Mouse (Mus musculus): ENCODE data around the gene Cenpl. TPM values are rescaled to one million over a fixed set of nuclear protein-coding genes. Genes with fewer than 3 reads are reported as not detected.
A peak's percentile ranks its signal among the peaks of the same experiment; 100 is the strongest.

Cenpl gene
- polyA plus RNA-seq, 1 experiment from 2014 or later, result 32.8 TPM

DNA sequence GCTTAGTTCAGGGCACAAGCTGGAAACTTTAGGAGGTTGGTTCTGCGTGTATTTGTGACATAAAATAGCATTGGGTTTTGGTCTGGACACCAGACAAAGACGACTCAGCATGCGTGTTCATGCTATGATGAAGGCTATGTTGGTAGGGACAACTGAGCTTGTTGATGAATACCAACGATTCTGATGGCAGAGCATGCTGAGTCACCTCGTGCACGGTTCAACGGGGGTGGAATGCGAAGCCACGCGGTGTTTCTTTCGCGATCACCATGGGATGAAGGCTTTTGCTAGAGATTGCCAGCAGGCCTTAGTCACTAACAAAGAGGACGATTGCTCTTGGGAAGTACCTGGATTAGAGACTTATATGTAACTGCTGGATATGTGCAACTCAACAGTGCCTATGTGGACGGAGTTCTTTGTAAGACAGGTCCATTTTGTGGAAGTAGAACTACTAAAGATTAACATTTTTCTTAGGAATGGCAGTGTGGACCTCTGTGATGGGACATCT, 35.2 kb upstream of the Cenpl start:
- WGBS, result under 1% methylated on average over 14 of the region's 14 CpGs
- H3K4me2 ChIP-seq (replicated peaks; ENCODE audit: low read depth, low read length), result peak overlapping the region; percentile 91
- no peaks in the 10 kb centered on the region for H3K27me3 ChIP-seq (ENCODE audit: insufficient read depth, low read length)
- peak overlapping the region; percentile 92 for H3K4me3 ChIP-seq (ENCODE audit: low read length)
- peak overlapping the region; percentile 99 for H3K9ac ChIP-seq (replicated peaks; ENCODE audit: low read length)
- H3K36me3 ChIP-seq (ENCODE audit: insufficient read depth, low read length), result peaks cover 39% of the 10 kb centered on the region
- ATAC-seq (ENCODE audit: low FRiP score, low TSS enrichment), result peak; percentile 8; the same call in 1 of the 2 replicates
- peaks cover 21% of the 10 kb centered on the region for H3K4me1 ChIP-seq (ENCODE audit: insufficient read depth, low read length)
- H3K27ac ChIP-seq (ENCODE audit: low read length), result peak overlapping the region; percentile 94
- no peaks in the 10 kb centered on the region for H3K9me3 ChIP-seq (ENCODE audit: low read length)

- Histone ChIP-seq H3K4me1 (ENCODE audit: insufficient read depth, low read length) (peaks cover 21% of the 10 kb centered on the region), H3K27me3 (ENCODE audit: insufficient read depth, low read length) (no peaks in the 10 kb centered on the region), H3K9me3 (ENCODE audit: low read length) (no peaks in the 10 kb centered on the region), H3K4me2 (replicated peaks; ENCODE audit: low read depth, low read length) (peak overlapping the region; percentile 91), H3K36me3 (ENCODE audit: insufficient read depth, low read length) (peaks cover 39% of the 10 kb centered on the region), H3K27ac (ENCODE audit: low read length) (peak overlapping the region; percentile 94), H3K4me3 (ENCODE audit: low read length) (peak overlapping the region; percentile 92), H3K9ac (replicated peaks; ENCODE audit: low read length) (peak overlapping the region; percentile 99)
- no peak for ATAC-seq (ENCODE audit: low FRiP score, low TSS enrichment)
- WGBS, result 1% methylated on average over 6 of the region's 6 CpGs
Observed at GRCm38 (mm10) chr1:161035786-161036404, 34.6 kb upstream of the Cenpl start.

- H3K27me3 ChIP-seq (ENCODE audit: insufficient read depth, low read length), result no peaks in the 10 kb centered on the region
- ATAC-seq (ENCODE audit: low FRiP score, low TSS enrichment), result no peak
- no peaks in the 10 kb centered on the region for H3K9me3 ChIP-seq (ENCODE audit: low read length)
- H3K36me3 ChIP-seq (ENCODE audit: insufficient read depth, low read length), result peaks cover 36% of the 10 kb centered on the region
- 0% methylated on average over 5 of the region's 5 CpGs for WGBS
- H3K27ac ChIP-seq (ENCODE audit: low read length), result peak overlapping the region; percentile 94
- H3K9ac ChIP-seq (replicated peaks; ENCODE audit: low read length), result peak overlapping the region; percentile 99
- peaks cover 21% of the 10 kb centered on the region for H3K4me1 ChIP-seq (ENCODE audit: insufficient read depth, low read length)
- peak overlapping the region; percentile 91 for H3K4me2 ChIP-seq (replicated peaks; ENCODE audit: low read depth, low read length)
- peak overlapping the region; percentile 92 for H3K4me3 ChIP-seq (ENCODE audit: low read length)
Observed at GRCm38 (mm10) chr1:161036411-161036841, 34.1 kb upstream of the Cenpl start.

- no peak for ATAC-seq (ENCODE audit: low FRiP score, low TSS enrichment)
- Histone ChIP-seq H3K27ac (ENCODE audit: low read length) (peak overlapping the region; percentile 94), H3K9ac (replicated peaks; ENCODE audit: low read length) (peak overlapping the region; percentile 99), H3K27me3 (ENCODE audit: insufficient read depth, low read length) (no peaks in the 10 kb centered on the region), H3K4me1 (ENCODE audit: insufficient read depth, low read length) (peaks cover 21% of the 10 kb centered on the region), H3K36me3 (ENCODE audit: insufficient read depth, low read length) (peaks cover 36% of the 10 kb centered on the region), H3K4me3 (ENCODE audit: low read length) (peak overlapping the region; percentile 92), H3K9me3 (ENCODE audit: low read length) (no peaks in the 10 kb centered on the region), H3K4me2 (replicated peaks; ENCODE audit: low read depth, low read length) (peak overlapping the region; percentile 91)
- 0% methylated on average over 1 of the region's 1 CpGs for WGBS
Observed at GRCm38 (mm10) chr1:161037026-161037425, 33.5 kb upstream of the Cenpl start.

GRCm38 (mm10) chr1:161037599-161037998, 32.9 kb upstream of the Cenpl start:
- peaks cover 33% of the 10 kb centered on the region for H3K36me3 ChIP-seq (ENCODE audit: insufficient read depth, low read length)
- peak overlapping the region; percentile 91 for H3K4me2 ChIP-seq (replicated peaks; ENCODE audit: low read depth, low read length)
- no peaks in the 10 kb centered on the region for H3K9me3 ChIP-seq (ENCODE audit: low read length)
- H3K4me1 ChIP-seq (ENCODE audit: insufficient read depth, low read length), result peaks cover 21% of the 10 kb centered on the region
- H3K9ac ChIP-seq (replicated peaks; ENCODE audit: low read length), result peak overlapping the region; percentile 68
- H3K4me3 ChIP-seq (ENCODE audit: low read length), result peak overlapping the region; percentile 49
- no peaks in the 10 kb centered on the region for H3K27me3 ChIP-seq (ENCODE audit: insufficient read depth, low read length)
- 20% methylated on average over 3 of the region's 3 CpGs for WGBS
- ATAC-seq (ENCODE audit: low FRiP score, low TSS enrichment), result no peak
- peak overlapping the region; percentile 66; the same call in 1 of the 2 replicates for H3K27ac ChIP-seq (ENCODE audit: low read length)

GRCm38 (mm10) chr1:161038004-161038403, 32.5 kb upstream of the Cenpl start:
- H3K27me3 ChIP-seq (ENCODE audit: insufficient read depth, low read length), result no peaks in the 10 kb centered on the region
- peak overlapping the region; percentile 91 for H3K4me2 ChIP-seq (replicated peaks; ENCODE audit: low read depth, low read length)
- no peak overlapping the region for H3K27ac ChIP-seq (ENCODE audit: low read length)
- peaks cover 33% of the 10 kb centered on the region for H3K36me3 ChIP-seq (ENCODE audit: insufficient read depth, low read length)
- H3K4me3 ChIP-seq (ENCODE audit: low read length), result peak overlapping the region; percentile 49
- peaks cover 21% of the 10 kb centered on the region for H3K4me1 ChIP-seq (ENCODE audit: insufficient read depth, low read length)
- no peaks in the 10 kb centered on the region for H3K9me3 ChIP-seq (ENCODE audit: low read length)
- ATAC-seq (ENCODE audit: low FRiP score, low TSS enrichment), result no peak
- H3K9ac ChIP-seq (replicated peaks; ENCODE audit: low read length), result peak overlapping the region; percentile 24; the same call in 1 of the 2 replicates
- 31% methylated on average over 3 of the region's 3 CpGs for WGBS

DNA sequence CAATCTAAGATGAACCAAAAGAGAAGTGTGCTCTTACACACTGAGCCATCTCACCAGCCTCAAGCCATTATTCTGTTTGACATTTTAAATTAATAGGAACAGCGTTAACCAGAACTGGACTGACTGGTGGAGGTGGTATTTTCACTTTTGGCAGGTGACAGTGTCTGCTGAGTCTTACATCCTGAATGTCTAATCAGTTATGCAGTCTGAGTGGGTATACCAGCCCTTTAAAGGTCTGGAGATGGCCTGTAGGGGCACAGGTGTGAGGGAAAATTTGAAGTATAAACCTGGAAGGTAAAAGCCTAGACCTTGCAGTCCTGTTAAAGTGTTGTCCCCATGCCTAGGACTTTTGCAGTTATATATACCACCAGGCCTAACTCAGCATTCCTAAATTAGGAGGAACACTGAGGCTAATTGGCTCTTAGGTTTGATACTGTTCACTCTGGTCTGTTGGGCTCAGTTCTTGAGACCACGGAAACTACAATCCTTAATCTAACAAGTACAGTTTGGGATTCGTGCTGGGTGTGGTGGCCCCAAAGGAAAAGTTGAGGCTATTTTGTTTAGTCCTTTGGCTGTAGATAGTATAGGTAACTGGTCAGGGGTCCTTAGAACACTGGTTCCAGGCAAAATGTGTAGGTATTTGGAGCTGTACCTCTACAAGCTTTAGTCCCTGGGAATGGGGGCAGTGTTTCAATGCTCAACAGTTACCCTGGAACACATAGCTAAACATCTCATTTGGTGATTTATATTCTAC, 31.4 kb upstream of the Cenpl start:
- Histone ChIP-seq H3K27ac (ENCODE audit: low read length) (peak overlapping the region; percentile 58), H3K27me3 (ENCODE audit: insufficient read depth, low read length) (no peaks in the 10 kb centered on the region), H3K9me3 (ENCODE audit: low read length) (no peaks in the 10 kb centered on the region), H3K4me3 (ENCODE audit: low read length) (no peak overlapping the region), H3K4me2 (replicated peaks; ENCODE audit: low read depth, low read length) (no peak overlapping the region), H3K4me1 (ENCODE audit: insufficient read depth, low read length) (peaks cover 13% of the 10 kb centered on the region), H3K36me3 (ENCODE audit: insufficient read depth, low read length) (peaks cover 33% of the 10 kb centered on the region), H3K9ac (replicated peaks; ENCODE audit: low read length) (no peak overlapping the region)
- 17% methylated on average over 3 of the region's 3 CpGs for WGBS
- ATAC-seq (ENCODE audit: low FRiP score, low TSS enrichment), result no peak

DNA sequence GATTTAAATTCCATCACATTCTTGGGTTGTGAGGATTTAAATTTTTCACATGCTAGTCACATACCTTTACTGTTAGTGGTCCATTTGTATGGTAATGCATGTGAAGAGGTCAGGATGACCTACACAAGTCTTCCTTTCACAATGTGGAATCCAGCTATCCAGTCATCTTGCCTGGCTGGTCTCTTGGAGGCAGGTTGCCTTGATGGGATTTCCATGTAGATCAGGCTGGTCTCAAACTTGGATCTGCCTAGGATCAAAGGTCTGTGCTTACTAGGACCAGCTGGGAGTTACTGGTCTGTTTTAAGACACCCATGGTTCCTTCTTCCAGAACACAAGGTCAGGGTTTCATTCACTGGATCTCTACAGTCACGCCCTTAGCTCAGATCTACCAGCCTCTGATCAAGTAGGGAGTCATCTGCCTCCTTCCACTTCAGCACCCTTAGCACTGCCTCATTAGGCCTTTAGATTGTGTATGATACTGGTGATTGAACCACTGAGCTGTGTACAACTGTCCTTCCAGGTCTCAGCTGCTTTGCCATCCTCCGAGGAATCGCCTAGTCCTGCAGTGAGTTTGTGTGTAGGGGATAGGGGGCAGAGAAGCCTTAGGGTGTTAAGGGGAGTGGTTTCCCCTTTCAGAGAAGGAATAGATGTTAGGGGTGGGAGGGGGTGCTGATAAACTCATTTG, 30.6 kb upstream of the Cenpl start:
- H3K4me3 ChIP-seq (ENCODE audit: low read length), result no peak overlapping the region
- ATAC-seq (ENCODE audit: low FRiP score, low TSS enrichment), result peak; percentile 44
- peak overlapping the region; percentile 58 for H3K27ac ChIP-seq (ENCODE audit: low read length)
- H3K9ac ChIP-seq (replicated peaks; ENCODE audit: low read length), result no peak overlapping the region
- peaks cover 39% of the 10 kb centered on the region for H3K36me3 ChIP-seq (ENCODE audit: insufficient read depth, low read length)
- WGBS, result 12% methylated on average over 3 of the region's 3 CpGs
- no peaks in the 10 kb centered on the region for H3K9me3 ChIP-seq (ENCODE audit: low read length)
- H3K27me3 ChIP-seq (ENCODE audit: insufficient read depth, low read length), result no peaks in the 10 kb centered on the region
- peaks cover 13% of the 10 kb centered on the region for H3K4me1 ChIP-seq (ENCODE audit: insufficient read depth, low read length)
- no peak overlapping the region for H3K4me2 ChIP-seq (replicated peaks; ENCODE audit: low read depth, low read length)

DNA sequence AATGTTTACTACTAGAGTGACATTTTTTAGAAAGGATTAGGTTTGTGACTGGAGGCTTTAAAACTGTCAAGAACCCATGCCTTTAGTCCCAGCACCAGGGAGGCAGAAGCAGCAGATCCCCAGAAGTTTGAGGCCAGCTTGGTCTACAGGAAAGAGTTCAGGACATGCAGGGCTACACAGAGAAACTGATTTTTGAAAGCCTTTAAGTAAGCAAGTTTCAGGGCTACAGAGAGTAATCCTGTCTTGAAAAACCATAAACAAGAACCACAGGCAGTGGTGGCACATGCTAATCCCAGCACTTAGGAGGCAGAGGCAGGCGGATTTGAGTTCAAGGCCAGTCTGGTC, 30.1 kb upstream of the Cenpl start:
- peaks cover 13% of the 10 kb centered on the region for H3K4me1 ChIP-seq (ENCODE audit: insufficient read depth, low read length)
- peak overlapping the region; percentile 58; the same call in 1 of the 2 replicates for H3K27ac ChIP-seq (ENCODE audit: low read length)
- no peak overlapping the region for H3K9ac ChIP-seq (replicated peaks; ENCODE audit: low read length)
- no peaks in the 10 kb centered on the region for H3K27me3 ChIP-seq (ENCODE audit: insufficient read depth, low read length)
- ATAC-seq (ENCODE audit: low FRiP score, low TSS enrichment), result no peak
- no peak overlapping the region for H3K4me2 ChIP-seq (replicated peaks; ENCODE audit: low read depth, low read length)
- no peak overlapping the region for H3K4me3 ChIP-seq (ENCODE audit: low read length)
- H3K9me3 ChIP-seq (ENCODE audit: low read length), result no peaks in the 10 kb centered on the region
- 65% methylated on average over 1 of the region's 1 CpGs for WGBS
- peaks cover 44% of the 10 kb centered on the region for H3K36me3 ChIP-seq (ENCODE audit: insufficient read depth, low read length)

Data from kidney, embryonic 16.5 days (tissue).